Mouse (Mus musculus) limb, embryonic 11.5 days (tissue): Measurements from ENCODE around the gene Xlr4a. TPM values are rescaled to one million over a fixed set of nuclear protein-coding genes. Genes with fewer than 3 reads are reported as not detected.
"Not testable (repeated sequence)": the region's sequence is repeated elsewhere in the genome, so short reads cannot be mapped to it uniquely, and the experiment has no call there.

Experiments
- ATAC-seq: fragments of 200-750 bp; cut with Nextera tagmentation; 2 replicates; pipeline ENCODE4 v1.8.0; 2017; ENCODE audit warnings: low read depth; ENCODE audit not compliant: insufficient number of reproducible peaks, low FRiP score, low TSS enrichment
- DNase-seq: peaks from one replicate; pipeline ENCODE4 v3.0.0-alpha.2; 2015; ENCODE audit warnings: low spot score
- H3K27ac ChIP-seq: fragments of 300-500 bp; sonication (generic); replicated peaks from 2 replicates; pipeline ENCODE4 v1.5.1; 2014; ENCODE audit warnings: low read depth, mild to moderate bottlenecking, low read length
- H3K27me3 ChIP-seq: fragments of 300-500 bp; sonication (generic); 2 replicates; pipeline ENCODE4 v1.6.1; 2014; ENCODE audit warnings: mild to moderate bottlenecking, low read length, mixed read lengths; ENCODE audit not compliant: control insufficient read depth, insufficient read depth
- H3K36me3 ChIP-seq: fragments of 300-500 bp; sonication (generic); 2 replicates; pipeline ENCODE4 v1.6.1; 2014; ENCODE audit warnings: mild to moderate bottlenecking, low read length, moderate library complexity, mixed read lengths; ENCODE audit not compliant: control insufficient read depth, insufficient read depth
- H3K4me1 ChIP-seq: fragments of 300-500 bp; sonication (generic); 2 replicates; pipeline ENCODE4 v1.6.1; 2014; ENCODE audit warnings: low read length, mixed read lengths; ENCODE audit not compliant: control insufficient read depth, insufficient read depth
- H3K4me2 ChIP-seq: fragments of 300-500 bp; sonication (generic); 2 replicates; pipeline ENCODE4 v1.6.1; 2014; ENCODE audit warnings: low read depth, mild to moderate bottlenecking, moderate library complexity; ENCODE audit not compliant: severe bottlenecking
- H3K4me3 ChIP-seq: fragments of 300-500 bp; sonication (generic); 2 replicates; pipeline ENCODE4 v1.5.1; 2014; ENCODE audit warnings: low read depth, low read length
- H3K9ac ChIP-seq: fragments of 300-500 bp; sonication (generic); 2 replicates; pipeline ENCODE4 v1.6.1; 2014; ENCODE audit warnings: mild to moderate bottlenecking, low read length
- H3K9me3 ChIP-seq: fragments of 300-500 bp; sonication (generic); 2 replicates; pipeline ENCODE4 v1.6.1; 2016; ENCODE audit warnings: low read length; ENCODE audit not compliant: control insufficient read depth
- WGBS: fragments of 180-500 bp; shearing (Covaris S2); extraction: QIAGEN DNeasy Blood & Tissue Kit; methylation state at CpG from one replicate; pipeline ENCODE4 v1.1.7; 2014; 5-methylcytosine and 5-hydroxymethylcytosine counted together
- polyA plus RNA-seq: library from polyadenylated mRNA; unstranded; fragments of >200 nt; fragmentation: Nextera tagmentation; extraction: Ambion mirVana; gene quantifications from 2 replicates; pipeline ENCODE4 v1.2.1, GENCODE M21; 2014

Xlr4a gene
- 0.43 and 1.5 TPM in 2 replicates for polyA plus RNA-seq

- not testable (repeated sequence) for DNase-seq, H3K27ac ChIP-seq, H3K4me1 ChIP-seq, H3K4me3 ChIP-seq, H3K9me3 ChIP-seq, ATAC-seq, H3K9ac ChIP-seq, H3K27me3 ChIP-seq, H3K4me2 ChIP-seq, H3K36me3 ChIP-seq
- 83% methylated on average over 17 of the region's 19 CpGs for WGBS
Measured at GRCm38 (mm10) chrX:73082267-73083055, at the start of gene Xlr4a. TSS of gene Xlr4a (minus strand) at chrX:73082478.

GRCm38 (mm10) chrX:73122859-73123829 lies 40.9 kb upstream of the Xlr4a start:
- not testable (repeated sequence) for DNase-seq, ATAC-seq

GRCm38 (mm10) chrX:73116747-73117146 lies 34.5 kb upstream of the Xlr4a start, which contains the start of gene Gm14685:
TSS of gene Gm14685 (plus strand) at chrX:73117047.
- not testable (repeated sequence) for H3K36me3 ChIP-seq, ATAC-seq, H3K27ac ChIP-seq, H3K27me3 ChIP-seq, H3K4me2 ChIP-seq, H3K9ac ChIP-seq, H3K4me3 ChIP-seq, H3K4me1 ChIP-seq, DNase-seq, H3K9me3 ChIP-seq
- no CpG with 5 or more reads among the region's 7 CpGs for WGBS

More at GRCm38 (mm10) chrX:73122859-73123829, 40.9 kb upstream of the Xlr4a start:
- not testable (repeated sequence) for H3K4me2 ChIP-seq, H3K27me3 ChIP-seq, H3K27ac ChIP-seq, H3K9ac ChIP-seq, H3K4me1 ChIP-seq, H3K9me3 ChIP-seq, H3K36me3 ChIP-seq, H3K4me3 ChIP-seq
- WGBS, result no CpG with 5 or more reads among the region's 12 CpGs

- 77% methylated on average over 11 of the region's 13 CpGs for WGBS
- not testable (repeated sequence) for H3K4me1 ChIP-seq, H3K9ac ChIP-seq, H3K27ac ChIP-seq, H3K4me3 ChIP-seq, H3K9me3 ChIP-seq, DNase-seq, H3K4me2 ChIP-seq, H3K27me3 ChIP-seq, H3K36me3 ChIP-seq, ATAC-seq
Measured at GRCm38 (mm10) chrX:73096941-73097508, 14.7 kb upstream of the Xlr4a start, which contains the start of gene Xlr3a. TSS of gene Xlr3a (minus strand) at chrX:73097095.

- H3K9me3 ChIP-seq, H3K4me2 ChIP-seq, ATAC-seq, H3K9ac ChIP-seq, H3K27ac ChIP-seq, H3K4me3 ChIP-seq, H3K36me3 ChIP-seq, DNase-seq, H3K4me1 ChIP-seq, H3K27me3 ChIP-seq: not testable (repeated sequence)
- WGBS, result no CpG with 5 or more reads among the region's 5 CpGs
Measured at GRCm38 (mm10) chrX:73066765-73067312, 15.4 kb downstream of the Xlr4a start.

GRCm38 (mm10) chrX:73064415-73064793 lies 17.9 kb downstream of the Xlr4a start, which contains the start of gene Pnma3:
TSS of gene Pnma3 (plus strand) at chrX:73064787.
- H3K4me2 ChIP-seq, result peak within 1 kb of the TSS; percentile 24
- 0 out of 2 replicates have a peak within 1 kb of the TSS, but pooled peaks have one; percentile 12 for H3K9ac ChIP-seq
- H3K4me1 ChIP-seq, result no peaks in the 10 kb centered on the region
- H3K9me3 ChIP-seq, result no peaks in the 10 kb centered on the region
- H3K27me3 ChIP-seq, result no peaks in the 10 kb centered on the region
- DNase-seq (no peak), ATAC-seq (no peak)
- no peaks in the 10 kb centered on the region for H3K36me3 ChIP-seq
- WGBS, result 27% methylated on average over 7 of the region's 7 CpGs
- no peak within 1 kb of the TSS for H3K27ac ChIP-seq
- H3K4me3 ChIP-seq, result no peak within 1 kb of the TSS

- Histone ChIP-seq H3K27ac (no peak overlapping the region), H3K4me2 (peak overlapping the region; percentile 24; the same call in 1 of the 2 replicates), H3K4me1 (no peaks in the 10 kb centered on the region), H3K9ac (0 out of 2 replicates have a peak overlapping the region, but pooled peaks have one; percentile 12), H3K4me3 (no peak overlapping the region), H3K36me3 (no peaks in the 10 kb centered on the region), H3K27me3 (no peaks in the 10 kb centered on the region), H3K9me3 (no peaks in the 10 kb centered on the region)
- ATAC-seq, result no peak
- DNase-seq, result peak; percentile 44
- WGBS, result 37% methylated on average over 24 of the region's 24 CpGs
Measured at GRCm38 (mm10) chrX:73063512-73064414, 18.5 kb downstream of the Xlr4a start.
